Mouse (Mus musculus) brain, embryonic 14.5 days (tissue): Measurements from ENCODE around the gene Elp1.

Source experiments
- CTCF ChIP-seq: fragments of 200-500 bp; IDR thresholded peaks from 2 replicates; pipeline ENCODE4 v1.5.1; 2012; ENCODE audit warnings: inconsistent platforms, mild to moderate bottlenecking, moderate library complexity, borderline replicate concordance; ENCODE audit not compliant: insufficient read depth, insufficient read length; ENCODE audit errors: extremely low read depth
- POLR2A ChIP-seq: fragments of 200-500 bp; IDR thresholded peaks from 2 replicates; pipeline ENCODE4 v1.6.1; 2012; ENCODE audit warnings: mild to moderate bottlenecking, inconsistent platforms, borderline replicate concordance; ENCODE audit not compliant: poor library complexity, insufficient read depth, insufficient read length, severe bottlenecking; ENCODE audit errors: extremely low read depth

DNA sequence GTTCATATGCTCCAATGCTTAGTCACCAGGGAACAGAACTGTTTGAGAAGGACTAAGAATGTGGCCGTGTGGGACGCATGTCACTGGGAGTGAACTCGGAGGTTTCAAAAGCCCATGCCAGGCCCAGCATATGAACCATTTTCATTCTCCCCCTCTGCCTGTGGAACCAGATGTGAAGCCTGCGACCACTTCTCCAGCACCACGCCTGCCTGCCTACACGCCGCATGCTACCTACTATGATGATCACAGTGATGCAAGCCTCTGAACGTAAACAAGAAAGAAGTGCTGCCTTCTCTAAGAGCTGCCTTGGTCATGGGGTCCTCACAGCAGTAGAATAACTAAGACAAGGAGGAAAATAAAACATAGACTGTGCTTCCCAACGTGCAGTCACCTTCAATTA is 54.7 kb downstream of the Elp1 start:
- TF ChIP-seq CTCF = no peak
- TF ChIP-seq POLR2A = no peak
